Mouse (Mus musculus) CD4-positive helper T cell, adult 2 months (primary cell): ENCODE measurements around the gene Rims1.

Source experiments
- DNase-seq: peaks from one replicate; pipeline ENCODE4 v3.0.0-alpha.2; 2012; ENCODE audit warnings: low read depth, missing footprints, low spot score

Gene Rims1

DNA sequence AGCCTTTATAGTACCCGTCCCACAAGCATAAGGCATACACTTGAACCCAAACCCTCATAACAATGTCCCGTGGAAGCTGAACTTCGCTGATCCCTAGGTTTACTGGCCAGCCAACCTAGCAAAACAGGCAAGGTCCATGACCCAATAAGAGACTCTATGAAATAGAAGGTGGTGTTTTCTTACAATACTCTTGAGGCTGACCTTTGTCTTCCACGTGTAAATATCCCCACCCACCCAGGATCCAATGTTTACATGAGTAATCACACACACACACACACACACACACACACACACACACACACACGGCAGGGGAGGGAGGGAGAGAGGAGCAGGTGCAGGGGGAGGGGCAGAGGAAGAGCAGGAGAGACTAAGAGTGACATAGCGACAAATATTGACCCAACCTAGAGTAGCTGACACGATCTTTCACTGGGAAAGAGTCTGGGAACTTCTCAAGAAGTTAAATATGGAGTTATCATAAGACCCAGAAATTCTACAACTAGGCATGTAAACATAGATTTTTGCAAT, 217.9 kb downstream of the Rims1 start:
- DNase-seq = no peak

DNA sequence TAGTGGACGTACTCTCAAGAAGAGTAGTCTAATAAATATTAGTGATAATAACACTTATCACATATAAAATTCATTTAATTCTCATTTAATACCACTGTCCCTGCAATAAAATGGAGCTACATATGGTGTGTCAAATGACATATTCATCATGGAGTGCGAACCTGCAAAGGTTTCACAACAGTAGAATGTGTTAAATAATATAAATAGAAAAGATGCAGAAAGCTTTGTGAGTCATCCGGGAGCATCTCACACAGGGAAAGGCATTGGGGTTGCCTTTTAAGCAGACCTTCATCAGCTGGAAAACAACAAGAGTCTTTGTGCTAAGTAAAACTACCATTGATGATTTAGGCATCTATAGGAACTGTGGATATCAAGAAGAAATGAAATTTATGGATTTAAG, 220.2 kb downstream of the Rims1 start:
- no peak for DNase-seq

DNA sequence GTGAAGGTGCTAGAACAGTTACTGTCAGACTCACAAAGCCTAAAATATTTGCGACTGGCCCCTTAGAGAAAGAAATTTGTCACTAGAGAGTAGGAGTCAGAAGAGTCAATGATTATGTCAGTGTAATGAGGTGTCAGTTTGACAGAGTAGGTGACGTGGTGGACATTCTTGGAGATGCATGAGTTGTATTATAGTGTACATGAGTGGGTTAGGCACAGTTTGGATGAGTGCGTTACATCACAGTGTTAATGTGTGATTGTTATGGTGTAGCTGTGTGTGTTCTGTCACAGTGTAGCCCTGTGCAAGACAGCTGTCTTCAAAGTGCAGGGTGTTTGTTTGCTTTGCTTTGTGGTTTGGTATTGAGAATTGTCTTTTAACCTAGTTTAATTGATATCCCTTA, 226.3 kb downstream of the Rims1 start:
- DNase-seq = no peak

DNA sequence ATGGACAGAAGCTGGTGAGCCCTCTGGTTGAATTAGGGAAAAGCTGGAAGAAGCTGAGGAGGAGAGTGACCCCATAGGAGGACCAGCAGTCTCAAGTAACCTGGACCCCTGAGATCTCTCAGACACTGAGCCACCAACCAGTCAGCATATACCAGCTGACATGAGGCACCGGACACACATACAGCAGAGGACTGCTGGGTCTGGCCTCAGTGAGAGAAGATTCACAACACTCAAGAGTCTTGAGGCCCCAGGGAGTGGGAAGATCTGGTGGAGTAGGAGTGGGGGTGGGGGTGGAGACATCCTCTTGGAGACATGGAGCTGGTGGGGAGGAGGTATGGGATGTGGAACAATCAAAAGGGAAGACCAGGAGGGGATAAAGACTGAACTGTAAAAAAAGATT, 233.1 kb downstream of the Rims1 start:
- DNase-seq = no peak

DNA sequence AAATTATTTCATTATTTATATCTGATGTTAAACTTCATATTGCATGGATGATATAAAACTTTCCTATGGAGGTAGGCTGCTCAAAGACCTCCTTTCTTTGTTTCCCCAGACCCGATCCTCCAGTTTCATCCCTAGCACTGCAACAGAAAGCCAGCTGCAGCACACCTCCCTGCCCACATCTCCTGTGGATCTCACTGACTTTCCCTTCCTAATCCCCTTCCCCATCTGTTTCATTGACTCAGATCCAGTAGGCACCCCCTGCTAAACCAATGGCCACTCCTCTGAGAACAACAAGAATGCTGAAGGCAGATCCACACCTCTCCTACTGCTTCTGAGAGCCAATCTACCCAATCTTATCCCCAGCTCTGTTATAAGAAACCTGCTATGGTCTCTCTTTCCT, 259.5 kb downstream of the Rims1 start:
- DNase-seq = no peak

DNA sequence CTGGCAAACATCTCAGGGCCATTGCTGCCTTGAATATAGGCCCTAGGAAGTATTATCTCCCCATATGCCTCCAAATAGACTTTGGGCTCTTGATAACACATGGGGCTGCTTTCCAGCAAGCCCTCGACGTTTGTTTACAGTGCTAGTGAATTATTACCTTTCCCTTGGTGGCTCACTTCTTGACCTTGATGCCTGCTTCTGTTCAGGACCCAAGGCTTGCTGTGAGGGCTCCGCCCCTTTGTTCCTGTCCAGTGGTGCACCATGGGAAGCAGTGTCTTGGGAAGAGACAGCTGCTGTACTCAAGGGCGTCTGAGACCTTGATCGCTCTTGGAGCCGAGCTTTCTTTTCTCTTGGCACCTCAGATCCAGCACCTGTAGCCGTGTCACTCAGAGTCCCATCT, 267.7 kb downstream of the Rims1 start:
- DNase-seq = no peak

DNA sequence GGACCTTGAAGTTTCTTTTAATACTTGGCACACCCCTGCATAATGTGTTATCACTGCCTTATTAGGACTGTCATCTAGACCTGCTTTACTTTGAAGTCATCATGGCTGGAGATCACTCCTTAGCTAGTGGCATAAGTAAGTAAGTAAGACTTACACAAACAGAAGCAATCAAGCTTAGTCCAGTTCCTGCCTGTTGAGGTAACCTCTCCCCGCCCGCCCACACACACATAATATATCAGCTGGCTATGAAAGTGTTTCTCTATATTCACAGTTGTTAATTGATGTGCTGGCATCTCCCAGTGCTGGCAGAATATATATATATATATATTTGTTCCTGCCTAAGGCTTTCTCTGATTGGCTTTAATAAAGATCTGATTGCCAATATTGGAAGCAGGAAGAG, 269.0 kb downstream of the Rims1 start:
- no peak for DNase-seq

DNA sequence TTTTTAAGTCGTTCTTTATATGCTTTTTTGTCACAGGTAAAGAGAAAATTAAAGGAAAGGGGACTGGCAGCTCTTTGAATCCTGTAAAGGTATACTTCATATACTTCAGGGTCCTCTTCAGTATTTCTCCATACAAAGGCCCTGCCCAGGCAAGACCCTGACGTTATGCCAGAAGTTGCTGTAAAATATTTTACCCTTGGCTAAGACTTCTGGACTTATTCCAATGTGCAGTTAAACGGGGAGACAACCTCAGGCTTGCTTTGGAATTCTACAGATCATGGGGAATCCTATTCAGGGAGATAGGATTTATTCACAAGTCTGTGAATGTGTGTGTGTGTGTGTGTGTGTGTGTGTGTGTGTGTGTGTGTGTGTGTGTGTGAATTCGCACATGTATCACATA, 270.7 kb downstream of the Rims1 start:
- DNase-seq = no peak

DNA sequence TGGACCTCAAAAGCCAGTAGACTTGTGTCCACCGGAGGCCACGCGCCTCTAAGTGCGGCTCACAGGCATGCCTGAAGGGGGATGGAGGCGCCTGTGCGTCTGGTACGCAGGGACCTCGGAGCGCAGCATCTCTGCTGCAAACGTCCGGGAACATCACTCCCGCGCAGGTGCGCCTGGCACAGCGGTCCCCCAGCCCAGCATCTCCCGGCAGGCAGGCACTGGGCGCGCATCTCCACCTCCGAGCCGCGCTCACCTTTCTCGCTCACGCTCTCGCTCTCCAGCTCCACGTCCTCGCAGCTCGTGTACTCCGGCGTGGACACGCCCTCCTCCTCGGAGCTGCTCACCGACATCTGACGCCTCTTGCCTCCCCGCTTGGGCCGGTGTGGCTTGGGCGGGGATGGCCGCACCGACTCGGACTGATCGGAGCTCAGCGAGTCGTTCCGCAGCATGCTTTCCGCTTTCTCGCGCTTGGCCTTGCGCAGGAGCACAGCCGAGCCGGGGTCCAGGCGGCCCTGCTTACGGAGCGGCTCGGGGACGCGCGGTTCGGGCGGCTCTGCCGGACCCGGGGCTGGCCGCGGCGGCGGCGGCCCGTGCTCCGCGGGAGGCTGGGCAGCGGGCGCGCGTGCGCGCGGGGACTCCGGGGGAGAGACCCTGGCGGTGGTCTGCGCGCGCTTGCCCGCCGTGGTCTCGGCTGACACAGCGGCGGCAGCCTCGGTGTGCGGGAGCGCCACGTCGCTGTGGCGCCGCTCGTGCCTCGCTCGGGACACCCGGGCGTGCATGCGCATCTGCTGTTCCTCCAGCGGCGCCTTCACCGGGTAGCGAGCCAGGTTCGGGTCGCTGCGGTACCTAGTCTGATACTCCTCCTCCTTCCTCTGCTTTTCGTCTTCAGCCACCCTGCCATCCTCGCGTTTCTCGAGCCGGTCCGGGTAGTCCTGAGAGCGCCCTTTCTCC, 272.4 kb downstream of the Rims1 start:
- no peak for DNase-seq

DNA sequence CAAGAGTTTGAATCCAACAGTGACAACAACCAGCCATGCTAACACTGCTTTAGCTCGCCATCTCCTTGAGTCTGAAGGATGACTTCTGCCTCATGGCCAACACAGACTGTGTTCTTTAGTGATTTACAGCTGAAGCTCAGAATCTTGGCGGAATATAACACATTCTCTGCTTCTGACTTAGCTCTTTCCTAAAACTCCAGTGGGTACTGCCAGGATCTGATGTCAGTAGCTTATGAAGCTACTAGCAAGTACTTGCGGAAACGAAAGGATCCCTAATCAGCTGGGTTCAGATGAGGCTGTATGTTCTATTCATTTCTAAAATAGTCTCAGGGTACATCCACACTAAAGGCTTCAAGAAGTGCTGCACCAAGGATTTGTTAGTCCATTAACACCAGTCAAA, 290.7 kb downstream of the Rims1 start:
- DNase-seq = no peak

DNA sequence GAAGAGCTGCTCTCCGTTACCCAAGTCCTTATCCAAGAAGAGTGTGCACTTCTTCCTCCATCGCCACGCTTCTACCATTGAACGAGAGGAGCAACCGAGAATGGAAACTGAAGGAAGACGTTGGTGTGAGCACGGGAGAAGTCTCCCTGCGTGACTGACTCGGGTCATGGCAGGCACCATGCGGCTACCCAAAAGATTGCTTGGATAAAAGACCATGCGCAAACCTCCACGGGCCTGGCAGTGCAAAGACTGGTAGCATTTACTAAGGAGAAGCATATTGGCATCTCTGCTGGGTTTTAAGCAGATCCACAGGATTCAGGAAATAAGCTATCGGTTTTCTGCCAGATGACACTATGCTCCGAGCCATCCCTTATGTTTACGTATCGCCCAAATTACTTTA, 293.4 kb downstream of the Rims1 start:
- no peak for DNase-seq

DNA sequence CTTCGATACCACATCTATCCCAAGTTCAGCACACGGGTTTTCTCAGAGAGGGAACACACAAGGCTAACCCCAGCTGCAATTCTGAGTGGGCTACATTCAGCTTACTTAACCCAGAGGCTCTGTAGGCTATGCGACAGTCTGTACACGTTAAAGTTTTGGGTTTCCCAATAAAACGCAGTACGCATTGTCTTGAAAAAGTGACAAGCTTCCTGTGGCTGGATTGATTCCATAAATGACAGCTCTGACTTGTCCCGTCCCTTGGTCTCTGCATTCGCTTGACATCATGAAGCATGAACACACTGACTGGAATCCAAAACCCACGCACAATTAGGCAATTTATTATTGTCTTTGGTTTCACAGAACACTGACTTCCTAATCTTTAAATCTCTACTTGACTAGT, 294.2 kb downstream of the Rims1 start:
- no peak for DNase-seq

DNA sequence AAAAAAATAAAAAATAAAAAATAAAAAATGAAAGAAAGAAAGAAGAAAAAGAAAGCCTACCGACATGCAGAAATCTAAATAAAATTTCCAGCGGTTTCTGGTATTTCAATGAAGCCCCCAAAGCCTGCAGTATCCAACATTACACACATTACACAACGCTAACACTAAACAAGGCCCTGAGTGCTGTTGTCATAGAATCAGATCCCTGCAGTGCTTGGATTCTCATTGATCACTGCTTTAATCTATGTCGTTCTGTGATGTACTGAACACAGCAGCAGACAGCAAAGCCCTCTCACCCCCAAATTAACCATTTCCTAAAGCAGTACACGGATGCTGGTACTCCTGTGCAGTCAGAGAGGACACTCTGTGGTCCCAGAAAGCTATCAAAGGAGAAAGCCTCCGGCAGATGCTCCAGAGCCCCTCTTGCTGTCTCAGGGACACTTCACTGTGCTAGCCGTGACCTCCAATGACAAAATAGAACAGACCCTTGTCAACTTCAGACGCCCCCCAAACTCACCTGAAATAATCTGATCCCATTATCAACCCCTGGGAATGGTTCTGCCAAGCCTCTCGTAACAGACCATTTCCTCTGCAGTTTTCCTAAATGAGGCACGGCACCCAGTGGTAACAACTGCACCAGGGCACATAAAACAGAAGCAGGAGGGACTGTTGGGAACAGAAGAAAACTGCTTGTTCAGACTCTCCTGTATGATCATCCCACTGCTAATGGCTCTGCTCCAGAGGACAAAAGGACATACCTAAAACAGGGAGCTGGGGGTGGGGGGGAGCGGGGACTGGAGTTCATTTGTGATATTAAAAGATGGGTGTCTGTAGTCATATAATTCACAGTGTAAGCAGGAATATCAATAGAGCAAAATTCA, 296.8 kb downstream of the Rims1 start:
- no peak for DNase-seq

DNA sequence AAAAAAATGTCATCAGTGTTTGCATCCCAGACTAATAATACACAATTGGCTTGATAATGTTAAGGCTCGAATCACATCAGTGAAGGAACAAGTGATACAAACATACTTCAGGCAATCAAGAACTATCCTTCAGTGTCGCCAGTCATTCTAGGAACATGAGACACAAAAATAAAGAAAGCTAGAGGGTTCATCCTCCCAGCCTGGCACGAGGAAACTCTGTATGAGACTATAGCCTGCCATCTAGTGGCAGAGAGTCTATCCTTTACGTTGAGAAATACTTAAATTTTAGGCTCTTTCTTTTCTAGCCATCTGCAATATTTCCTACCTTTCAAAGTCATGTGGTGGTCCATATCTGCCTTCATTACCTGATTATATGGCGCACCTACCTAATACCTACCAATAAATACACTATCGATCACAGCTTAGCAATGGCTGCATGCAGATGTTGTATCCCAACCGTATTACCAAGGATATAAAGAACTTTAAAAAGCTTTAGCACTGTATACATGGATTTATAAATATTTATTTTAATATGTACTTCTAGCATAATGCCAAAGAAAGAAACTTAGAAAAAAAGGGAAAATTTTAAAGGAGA, 318.4 kb downstream of the Rims1 start:
- DNase-seq = no peak

DNA sequence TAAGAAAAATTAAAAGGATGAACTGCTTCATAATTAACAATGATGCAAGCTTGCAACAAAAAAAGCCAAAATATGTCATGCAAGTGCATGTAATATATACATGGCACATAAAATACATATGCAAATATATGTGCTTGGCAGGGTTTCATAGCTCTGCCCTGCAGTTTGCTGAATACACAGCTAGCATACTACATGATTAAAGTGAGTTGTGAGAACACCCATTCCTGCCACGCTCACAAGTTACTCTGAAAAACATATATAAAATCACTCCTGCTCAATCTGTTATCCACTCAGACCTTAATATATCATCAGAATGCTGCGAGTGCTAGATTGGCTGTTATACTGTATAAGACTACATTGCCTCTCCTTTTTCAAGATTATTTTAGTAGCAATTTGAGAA, 329.6 kb downstream of the Rims1 start:
- no peak for DNase-seq

DNA sequence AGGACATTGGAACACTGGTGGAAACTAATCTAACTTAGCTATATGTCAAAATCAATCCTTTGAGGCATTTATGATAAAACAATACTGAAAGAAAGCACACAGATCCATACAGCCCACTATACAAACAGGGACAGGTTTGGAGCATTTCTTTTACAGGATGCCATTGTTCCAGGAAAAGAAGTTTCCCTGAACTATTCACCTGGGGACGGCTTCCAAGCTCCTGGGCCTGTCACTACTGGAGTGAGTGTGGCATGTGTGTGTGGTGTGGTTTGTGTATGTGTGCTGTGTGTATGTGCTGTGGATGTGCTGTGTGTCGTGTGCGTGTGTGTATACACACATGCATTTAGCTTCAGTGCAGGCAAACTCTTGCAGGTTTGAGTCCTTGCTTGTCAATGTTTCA, 338.8 kb downstream of the Rims1 start:
- no peak for DNase-seq

DNA sequence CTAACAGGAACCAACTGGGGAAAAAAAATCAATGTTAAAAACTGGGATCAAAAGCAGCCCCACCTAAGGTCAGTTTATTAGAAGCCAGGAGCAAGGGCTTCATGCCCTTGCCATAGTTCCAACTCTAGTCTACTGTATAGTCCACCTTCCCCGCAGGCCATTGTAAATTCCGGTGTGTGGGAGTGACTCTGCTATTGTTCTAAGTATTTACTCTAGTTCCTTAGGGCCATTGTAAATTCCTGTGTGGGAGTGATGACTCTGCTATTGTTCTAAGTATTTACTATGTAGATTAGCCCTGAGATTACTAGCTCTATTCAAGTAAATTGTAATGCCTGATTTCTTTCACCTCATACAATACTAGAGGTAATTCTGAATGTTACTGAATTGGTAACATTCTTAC, 339.2 kb downstream of the Rims1 start:
- no peak for DNase-seq

DNA sequence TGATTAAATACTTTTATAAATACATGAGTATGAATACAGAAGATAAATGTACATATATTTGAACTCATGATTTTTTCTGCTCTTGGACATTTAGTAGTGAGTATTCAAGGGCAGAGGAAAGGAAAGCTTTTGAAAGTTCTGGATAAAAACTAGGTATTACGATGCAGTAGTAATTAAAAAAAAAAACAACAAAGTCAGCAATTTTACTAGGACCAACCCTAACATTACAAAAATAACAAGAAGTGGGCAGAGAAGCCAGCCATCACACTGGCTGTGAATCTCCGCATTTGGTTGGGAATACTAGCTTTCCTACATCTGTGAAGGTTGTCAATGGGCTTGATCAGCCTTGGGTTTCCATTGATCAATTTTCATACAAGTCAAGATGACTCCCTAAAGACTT, 381.8 kb downstream of the Rims1 start:
- no peak for DNase-seq

DNA sequence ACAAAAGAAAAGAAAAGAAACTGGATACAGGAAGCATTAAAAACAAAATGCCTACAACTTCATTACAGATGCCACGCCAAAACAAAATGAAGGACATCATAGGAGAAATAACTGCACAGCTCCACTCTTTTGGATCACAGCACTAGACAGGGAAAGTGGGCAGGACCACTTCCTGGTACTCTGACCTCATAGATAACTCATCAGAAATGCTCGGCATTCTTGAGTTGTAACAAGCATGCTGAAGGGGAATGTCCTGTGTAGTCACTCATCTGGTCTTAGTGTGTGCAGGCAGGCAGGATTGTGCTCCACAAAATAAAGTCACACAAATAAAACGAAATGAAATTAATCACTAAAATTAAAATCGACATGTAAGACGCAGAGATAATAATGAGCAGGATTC, 383.7 kb downstream of the Rims1 start:
- DNase-seq = no peak

DNA sequence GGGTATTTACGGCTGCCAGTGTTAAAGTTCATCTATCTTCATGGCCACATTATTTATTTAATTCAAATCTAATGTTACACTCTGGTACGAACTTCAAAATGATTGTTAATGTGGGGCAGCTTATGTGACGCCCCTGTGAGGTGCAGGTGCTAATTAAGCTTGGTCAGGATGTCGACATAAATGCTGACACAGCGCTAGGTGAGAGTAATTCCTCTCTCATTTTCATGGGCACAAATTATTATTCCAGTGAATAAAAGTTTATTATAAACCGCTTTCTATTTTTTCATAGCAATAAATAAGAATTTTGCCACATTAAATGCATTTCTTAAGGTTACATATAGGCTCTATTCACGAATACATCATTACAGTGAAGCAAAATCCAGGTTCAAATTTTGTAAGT, 395.6 kb downstream of the Rims1 start:
- no peak for DNase-seq

DNA sequence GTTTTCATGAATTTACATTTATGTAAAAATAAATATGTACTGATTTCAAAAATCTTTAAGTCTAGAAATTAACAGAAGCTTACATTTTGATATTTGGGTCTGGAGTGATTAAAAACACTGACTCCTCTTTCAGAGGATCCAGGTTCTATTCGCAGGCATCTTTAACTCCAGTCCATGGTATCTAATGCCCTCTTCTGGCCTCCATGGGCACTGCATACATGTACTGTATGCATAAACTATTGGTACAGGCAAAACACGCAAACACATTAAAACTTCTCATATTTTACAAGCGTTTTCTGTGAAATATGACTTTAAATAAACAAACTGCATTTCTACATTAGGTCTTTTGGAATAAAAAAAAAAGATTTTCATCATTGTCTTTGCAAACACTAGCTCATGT, 419.4 kb downstream of the Rims1 start:
- no peak for DNase-seq

DNA sequence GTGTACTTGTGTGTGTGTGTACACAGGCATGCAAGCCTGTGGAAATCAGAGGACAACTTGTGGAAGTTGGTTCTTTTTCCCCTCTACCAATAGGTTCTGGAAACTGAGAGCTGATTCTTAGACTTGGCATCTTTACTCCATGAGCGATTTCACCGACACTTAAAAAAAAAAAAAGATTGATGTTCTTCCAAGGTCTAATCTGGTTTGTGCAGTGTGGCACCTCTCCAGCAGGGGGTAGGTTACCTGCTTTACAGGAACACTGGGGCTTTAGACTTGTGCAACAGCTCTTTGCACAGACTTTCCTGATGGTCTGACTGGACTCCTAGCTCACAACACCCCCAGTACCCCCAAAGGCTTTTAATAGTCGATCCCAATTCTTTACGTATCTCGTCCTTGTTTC, 428.1 kb downstream of the Rims1 start:
- DNase-seq = no peak
